Mouse (Mus musculus) heart, postnatal 36 days (tissue): ENCODE measurements around the gene Efna2. TPM values are rescaled to one million over a fixed set of nuclear protein-coding genes. Genes with fewer than 3 reads are reported as not detected.

Experiments
- DNase-seq, 2 experiments: peaks; one replicate each; pipeline ENCODE4 v3.0.0; 2021 to 2022
- intact Hi-C: fragments of 180-260 bp; cut with DNase I; formaldehyde crosslinking; loops from one replicate; pipeline ENCODE4 v1.15.1; 2025
- total RNA-seq, 2 experiments: library from RNA; stranded (reverse); gene quantifications; 2 replicates each; pipeline ENCODE4 v1.2.3; 2021

The Efna2 gene
- total RNA-seq, 2 experiments from 2014 or later, result 0.75 to 1.1 TPM

DNA sequence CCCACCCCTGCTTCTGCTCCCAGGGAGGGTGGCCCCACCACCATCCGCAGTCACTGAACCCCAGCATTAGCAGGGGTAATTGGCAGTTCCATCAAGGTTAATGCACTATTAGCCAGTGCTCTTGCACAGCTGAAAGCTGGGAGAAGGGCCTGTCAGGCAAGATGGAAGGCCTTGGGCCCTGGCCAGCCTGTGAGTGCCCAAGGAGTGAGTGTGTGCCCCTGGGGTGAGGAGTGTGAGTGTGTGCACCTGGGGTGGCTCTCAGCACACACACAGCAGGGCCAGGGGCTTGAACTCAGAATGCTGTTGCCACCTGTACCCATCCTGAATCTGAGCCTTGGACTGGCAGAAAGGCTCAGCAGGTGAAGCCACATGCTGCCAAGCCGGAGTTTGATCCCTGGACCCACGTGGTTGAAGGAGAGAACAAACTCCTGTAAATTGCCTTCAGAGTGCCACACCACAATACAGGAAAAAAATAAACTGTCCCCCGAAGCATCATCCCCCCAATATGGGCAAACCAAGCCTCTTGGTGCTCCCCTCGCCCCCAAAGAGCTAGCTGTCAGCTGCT is 2.9 kb upstream of the Efna2 start:
- intact Hi-C loops, result loop anchor here (5.0 to 10.0 kb wide), 2 partner anchors 171 to 198 kb away; partner anchors contain the start of gene Adamtsl5
- DNase-seq, result no peak

DNA sequence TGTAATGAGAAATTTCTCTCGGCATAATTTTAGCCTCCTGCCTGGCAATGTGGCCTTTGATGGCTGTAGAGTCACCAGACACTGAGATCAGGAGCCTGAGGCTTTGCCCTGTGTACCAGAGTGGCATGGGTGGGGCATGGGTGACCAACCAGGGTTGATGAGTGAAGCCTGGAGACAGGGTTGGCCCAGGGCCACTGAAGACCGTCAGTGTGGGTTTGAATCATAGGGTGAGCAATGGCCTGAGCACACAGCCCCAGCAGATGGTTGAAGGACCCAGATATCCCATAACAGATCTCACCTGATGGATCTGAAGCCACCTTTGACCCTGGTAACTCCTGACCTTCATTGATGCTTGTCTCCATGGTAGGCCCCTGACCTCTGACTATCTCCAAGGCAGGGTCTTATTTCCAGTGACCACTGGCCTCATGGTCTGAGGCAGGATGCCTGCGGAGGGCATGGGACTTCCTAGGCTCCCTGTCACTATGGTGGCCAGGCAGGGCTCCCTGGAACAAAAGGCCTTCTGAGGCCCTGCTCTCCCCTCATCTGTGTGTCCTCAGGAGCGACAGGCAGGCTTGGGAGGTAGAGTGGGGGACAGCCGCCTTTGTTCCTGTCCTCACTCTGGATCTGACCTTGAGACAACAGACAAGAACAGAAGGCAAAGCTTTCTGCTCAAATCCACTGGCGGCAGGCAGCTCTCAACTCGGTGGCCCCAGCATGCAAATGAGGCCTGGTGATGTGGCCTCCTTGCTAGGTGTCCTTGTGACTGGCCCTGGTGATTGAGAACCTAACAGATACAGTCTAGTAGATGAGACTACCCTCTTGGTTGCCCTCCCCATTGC is 1.6 kb upstream of the Efna2 start:
- intact Hi-C loops, result loop anchor here (5.0 to 10.0 kb wide), 2 partner anchors 170 to 197 kb away; partner anchors contain the start of gene Adamtsl5
- no peak for DNase-seq

DNA sequence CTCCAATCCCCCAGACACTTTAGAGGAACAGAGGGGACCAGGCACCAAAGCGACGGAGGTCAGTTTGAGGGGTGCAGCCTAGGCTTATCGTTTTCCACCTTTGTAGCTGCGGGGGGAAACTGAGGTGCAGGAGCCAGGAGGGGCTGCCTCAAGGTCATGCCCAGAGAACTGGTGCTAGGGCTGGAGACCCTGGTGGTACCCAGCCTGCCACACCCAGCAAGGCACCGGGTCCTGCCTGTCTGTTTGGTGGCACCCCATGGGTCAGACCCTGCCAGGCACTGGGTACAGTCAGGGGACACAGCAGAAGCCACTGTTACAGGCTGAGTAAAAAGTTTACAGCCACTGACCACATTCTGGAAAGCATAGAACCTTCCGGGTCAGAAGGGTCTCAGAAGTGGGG is 1.0 kb downstream of the Efna2 start:
- intact Hi-C loops, result no loop called here
- no peak for DNase-seq

DNA sequence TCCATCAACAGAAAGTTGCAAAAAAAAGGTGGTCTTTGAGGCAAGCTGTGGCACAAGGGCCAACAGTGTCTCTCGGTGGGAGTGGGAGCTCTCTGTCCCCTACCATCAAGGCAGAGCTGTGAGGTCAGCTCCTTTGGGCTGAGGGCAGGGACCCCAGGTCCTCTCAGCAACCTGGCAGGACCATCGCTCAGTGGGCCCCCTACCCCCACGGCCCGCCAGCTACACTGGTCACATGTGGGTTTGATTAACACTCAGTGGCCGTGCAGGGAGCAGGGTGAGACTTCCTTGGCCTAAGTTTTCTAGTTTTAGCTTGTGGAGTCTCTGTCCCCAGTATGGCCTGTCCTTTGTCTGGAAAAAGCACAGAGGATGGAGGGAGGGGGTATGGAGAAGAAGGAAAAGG is 1.5 kb downstream of the Efna2 start:
- intact Hi-C loops, result no loop called here

DNA sequence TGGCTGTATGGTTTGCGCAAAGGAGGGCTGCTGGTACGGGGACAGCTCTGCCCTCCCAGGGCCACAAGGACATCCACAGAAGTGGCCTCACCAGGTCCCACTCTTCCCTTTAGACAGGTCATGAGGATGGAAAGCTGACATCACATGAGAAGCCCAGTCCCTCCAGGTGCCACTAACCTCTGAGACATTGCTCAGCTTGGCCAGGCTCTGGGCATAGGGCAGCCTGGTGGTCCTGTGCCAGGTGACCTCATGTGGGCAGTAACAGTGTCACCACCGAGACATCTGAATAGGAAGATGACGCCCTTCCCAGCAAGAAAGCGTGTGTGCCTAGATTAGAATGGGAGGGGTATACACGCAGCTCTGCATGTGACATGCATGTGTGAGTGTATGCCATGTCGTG is 3.3 kb downstream of the Efna2 start:
- intact Hi-C loops, result no loop called here
- DNase-seq, result no peak

More for the DNA sequence above, 1.5 kb downstream of the Efna2 start:
- no peak for DNase-seq

DNA sequence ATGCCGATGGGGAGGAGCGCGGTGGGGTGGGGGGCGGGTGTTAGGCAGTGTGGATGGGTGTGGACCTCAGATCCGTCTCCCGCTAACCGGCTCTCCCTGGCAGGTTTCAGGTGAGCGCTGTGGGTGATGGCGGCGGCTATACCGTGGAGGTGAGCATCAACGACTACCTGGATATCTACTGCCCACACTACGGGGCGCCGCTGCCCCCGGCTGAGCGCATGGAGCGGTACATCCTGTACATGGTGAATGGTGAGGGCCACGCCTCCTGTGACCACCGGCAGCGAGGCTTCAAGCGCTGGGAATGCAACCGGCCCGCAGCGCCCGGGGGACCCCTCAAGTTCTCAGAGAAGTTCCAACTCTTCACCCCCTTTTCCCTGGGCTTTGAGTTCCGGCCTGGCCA is 7.4 kb downstream of the Efna2 start:
- intact Hi-C loops, result no loop called here
- no peak for DNase-seq

DNA sequence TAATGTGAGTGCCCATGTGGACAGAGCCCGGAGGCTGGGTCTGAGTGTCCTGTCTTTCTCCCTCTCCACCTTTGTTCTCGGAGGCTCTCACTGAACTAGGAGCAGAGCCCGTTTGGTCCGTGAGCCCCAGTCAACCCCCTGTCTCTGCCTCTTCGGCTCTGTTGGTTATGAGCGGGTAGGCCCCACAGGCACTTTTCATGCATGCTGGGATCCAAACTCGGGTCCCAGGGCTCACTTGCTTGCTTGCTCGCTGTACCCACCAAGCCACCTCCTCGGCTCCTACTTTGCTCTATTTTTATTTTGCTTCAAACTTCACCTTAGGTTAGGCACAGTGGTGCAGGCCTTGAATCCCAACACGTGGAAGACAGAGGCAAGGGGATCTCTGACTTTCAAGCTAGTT is 8.5 kb downstream of the Efna2 start:
- no peak for DNase-seq
- intact Hi-C loops, result no loop called here

DNA sequence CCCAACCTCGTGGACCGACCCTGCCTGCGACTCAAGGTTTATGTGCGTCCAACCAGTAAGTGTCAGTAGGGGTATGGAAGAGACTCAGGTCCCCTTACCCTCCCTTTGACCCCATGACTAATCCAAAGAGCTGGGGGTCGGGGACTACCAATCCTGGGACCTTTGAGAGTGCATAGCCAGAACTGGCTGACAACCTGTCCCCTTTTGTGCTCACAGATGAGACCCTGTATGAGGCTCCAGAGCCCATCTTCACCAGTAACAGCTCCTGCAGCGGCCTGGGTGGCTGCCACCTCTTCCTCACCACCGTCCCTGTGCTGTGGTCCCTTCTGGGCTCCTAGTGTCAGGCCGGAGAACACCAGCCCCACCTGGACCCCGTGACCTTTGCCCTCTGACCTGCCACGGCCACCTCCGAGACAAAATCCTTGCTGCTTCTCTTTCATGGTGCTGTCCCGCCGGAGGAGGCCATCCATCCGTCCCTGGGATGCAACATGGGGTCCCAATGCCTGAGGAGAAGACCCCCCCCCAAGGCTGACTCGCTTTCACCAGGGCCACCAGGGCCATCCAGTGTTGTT is 9.3 kb downstream of the Efna2 start:
- intact Hi-C loops, result no loop called here
- no peak for DNase-seq

DNA sequence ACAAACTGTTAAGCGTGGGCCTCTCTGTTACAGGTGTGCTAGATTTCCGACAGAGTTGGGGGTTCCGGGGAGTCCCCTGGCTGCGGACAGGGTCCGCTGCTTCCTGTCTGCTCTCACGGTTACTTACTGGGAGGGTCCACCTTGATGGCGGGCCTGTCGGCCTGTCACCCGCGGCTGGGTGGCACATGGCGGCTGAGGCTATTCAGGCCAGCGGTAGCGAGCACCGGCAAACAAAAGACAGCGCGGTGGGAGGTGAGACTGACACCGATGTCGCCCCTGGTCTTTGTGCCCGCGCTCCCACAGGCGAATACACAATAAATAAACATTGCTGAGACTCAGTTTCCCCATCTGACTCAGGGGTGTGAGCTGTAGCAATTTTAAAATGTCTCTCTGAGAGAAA is 10.7 kb downstream of the Efna2 start:
- no peak for DNase-seq
- intact Hi-C loops, result no loop called here

DNA sequence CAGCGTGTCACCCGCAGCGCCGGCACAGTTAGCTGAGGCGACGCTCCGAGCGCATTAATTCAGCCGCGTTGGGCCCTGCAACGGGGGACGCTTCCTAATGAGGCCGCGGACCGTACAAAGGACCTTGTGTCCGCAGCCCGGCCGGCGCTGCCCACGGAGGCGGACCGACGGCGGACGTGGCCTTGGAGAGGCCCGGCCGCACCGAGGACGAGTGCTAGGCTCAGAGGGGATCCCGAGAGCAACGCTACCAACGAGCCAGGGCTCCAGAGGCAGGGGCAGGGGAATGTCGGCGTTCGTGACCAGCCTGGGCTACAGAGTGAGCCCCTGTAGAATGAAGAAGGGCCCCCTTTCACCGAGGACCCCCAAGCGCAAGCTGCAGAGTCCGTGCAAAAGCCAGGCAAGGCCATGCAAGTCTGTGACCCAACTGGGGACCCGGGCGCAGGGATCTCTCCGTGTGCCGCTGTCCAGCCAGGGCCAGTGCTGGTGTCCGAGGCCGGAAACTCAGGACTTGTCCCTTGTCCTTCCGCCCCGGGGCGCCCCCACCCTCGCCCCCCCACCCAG is 11.3 kb downstream of the Efna2 start:
- DNase-seq, result peak in 1 of 2 experiments; percentile 39
- intact Hi-C loops, result no loop called here

DNA sequence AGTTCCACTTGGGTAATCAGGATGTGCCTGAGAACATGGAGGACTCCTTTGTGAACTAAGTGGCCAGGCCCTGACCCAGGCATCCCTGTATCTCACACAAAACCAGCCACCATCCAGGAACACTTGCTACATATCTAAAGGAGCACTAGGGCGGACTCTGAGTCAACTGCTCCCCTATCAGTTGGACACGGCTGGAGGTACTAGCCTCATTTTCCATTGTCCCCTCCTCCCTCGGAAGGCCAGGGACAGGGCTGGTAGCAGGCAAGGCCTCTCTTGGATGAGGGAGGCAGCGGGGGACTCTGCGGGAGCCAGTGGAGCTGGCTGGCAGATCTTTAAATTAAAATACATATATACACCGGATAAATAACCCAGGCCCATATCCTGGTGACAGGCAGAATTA is 14.7 kb downstream of the Efna2 start:
- intact Hi-C loops, result no loop called here
- DNase-seq, result no peak

DNA sequence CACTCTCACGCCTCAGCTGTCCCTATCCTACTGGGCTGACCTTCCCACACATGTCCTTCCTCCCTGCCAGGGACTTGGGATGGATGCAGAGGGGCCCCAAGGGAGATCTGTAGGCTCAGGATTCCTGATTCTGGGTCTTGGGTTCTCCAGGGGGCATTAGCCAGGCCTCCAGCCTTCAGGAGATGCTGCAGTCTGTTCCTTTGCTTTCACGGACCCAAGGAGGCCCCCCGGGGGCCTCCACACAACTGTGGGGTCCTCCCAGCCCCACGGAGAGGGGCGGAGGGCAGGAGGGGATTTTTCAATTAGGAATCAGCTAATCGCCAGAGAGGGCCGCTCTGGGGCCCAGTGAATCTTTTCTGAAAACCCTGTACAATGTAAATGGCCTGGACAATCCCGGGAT is 15.2 kb downstream of the Efna2 start:
- intact Hi-C loops, result no loop called here

DNA sequence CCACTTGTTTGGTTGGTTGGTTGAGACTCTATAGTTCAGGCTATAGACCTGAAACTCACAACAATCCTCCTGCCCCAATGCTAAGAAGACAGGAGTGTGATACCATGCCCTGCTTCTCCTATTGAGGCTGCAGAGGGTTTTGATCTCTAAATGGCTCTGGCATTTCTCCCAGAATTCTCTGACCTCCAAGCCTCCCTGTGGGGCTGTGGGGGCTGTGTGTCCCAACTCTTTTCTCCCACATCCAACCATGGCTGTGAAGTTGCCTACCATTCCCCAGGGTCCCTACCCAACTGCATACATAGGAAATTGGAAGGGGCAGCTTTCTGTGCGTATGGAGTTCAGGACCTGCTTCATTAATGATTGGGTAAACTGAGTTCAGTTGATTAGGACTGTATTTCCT is 16.9 kb downstream of the Efna2 start:
- intact Hi-C loops, result no loop called here
- no peak for DNase-seq

More for the DNA sequence above, 15.2 kb downstream of the Efna2 start:
- no peak for DNase-seq

DNA sequence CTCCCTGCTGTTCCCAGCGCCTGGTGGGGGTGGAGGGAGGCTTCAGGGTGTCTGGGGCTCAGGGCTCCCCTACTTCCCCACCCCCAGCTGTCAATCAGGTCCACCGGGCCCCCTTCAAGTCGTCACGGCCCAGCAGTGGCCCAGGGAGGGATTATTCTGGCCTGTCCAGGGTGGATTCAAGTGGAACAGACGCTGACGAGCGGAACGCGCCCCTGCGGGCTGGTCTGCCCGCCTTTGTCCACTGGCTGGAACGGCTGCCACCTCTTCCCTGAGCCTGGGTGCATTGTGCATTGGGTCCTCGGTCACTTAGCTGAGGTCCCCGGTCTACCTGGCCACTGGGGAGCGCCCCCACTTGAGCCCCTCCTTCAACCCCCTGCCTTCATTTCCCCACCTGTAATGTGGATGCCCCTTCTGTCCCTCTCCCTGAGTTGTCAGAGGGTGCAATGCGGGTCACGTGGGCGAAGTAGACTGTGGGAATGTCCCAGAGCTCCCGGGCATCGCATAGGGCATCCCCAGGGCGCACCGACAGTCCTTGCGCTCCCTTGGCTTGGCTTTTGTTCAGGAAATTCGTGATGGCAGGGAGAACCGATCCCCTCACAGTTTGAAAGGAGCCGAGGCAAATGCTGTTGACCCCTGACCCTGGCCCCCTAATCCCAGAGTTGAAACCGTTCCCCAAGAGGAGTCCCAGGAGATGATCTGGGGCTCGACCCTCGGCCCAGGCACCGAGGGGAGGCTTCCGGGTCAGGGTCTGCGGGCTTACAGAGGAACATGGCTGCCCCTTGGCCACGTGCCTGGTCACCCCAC is 17.7 kb downstream of the Efna2 start:
- DNase-seq, result no peak
- intact Hi-C loops, result no loop called here

DNA sequence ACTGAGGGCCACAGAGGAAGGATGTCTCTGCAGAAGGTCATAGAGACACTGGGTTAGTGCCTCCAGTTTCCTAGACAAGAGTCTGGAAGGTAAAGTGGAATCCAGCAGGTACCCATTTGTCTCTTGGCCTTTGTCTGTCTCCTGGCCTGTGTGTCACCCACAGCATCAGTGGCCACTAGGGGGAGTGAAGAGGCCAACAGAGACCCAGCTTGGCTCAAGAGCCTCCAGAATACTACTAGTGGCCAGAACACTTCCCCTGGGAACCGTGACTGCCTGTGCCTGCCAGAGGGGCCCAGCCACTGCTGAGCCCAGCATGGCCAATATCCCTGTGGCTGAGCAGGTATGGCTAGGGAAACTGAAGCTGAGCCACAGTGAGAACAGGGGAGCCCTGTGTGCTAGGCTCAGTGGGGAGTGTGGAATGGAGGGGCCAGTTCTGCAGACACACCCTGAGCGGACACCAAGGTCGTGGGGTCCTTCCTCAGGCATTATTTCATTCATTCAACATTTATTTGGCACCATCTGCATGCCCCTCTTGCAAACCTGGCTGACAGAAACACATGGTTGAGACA is 20.2 kb downstream of the Efna2 start:
- intact Hi-C loops, result loop anchor here (1.0 to 2.0 kb wide), 2 partner anchors 27 to 46 kb away; partner anchors contain the start of gene Mum1
- peak; percentile 76 to 80 for DNase-seq

DNA sequence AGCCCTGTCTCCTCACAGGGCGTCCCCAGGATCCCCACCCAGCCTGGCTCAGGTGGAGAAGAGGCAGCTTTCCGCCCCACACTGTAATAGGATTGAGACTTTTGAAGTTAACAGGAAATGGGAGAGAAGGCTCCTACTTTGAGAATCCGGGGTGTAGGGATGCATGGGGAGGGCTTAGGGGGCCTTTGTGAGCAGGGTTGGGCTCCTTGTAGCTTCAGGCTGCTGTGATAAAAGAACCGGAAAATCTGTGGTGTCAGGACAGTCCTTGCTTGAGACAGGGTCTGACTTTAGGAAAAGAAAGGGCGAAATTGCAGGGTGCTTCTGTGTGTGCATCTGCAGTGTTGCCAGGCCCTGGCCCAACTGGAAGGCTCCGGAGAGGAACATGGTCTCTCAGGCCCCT is 21.2 kb downstream of the Efna2 start:
- intact Hi-C loops, result no loop called here
- DNase-seq, result no peak

DNA sequence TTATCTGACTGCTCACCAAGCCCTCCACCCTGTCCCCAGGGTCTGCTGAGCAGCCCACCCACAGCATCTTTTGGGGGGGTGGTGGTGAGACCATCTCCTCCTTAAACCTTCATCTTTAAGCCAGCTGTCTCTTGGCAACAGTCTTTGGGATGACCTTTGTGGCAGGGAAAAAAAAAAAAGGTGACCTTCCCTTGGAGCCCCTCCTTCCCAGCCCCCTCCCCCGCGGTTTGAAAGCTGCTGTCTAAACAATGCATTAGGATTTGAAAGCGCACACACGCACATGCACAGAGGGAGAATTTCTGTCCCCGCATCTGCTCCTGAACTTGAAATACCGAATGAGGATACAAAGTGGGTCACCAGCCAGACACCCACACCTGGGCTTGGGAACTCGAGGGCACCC is 24.8 kb downstream of the Efna2 start:
- intact Hi-C loops, result no loop called here
- DNase-seq, result no peak

DNA sequence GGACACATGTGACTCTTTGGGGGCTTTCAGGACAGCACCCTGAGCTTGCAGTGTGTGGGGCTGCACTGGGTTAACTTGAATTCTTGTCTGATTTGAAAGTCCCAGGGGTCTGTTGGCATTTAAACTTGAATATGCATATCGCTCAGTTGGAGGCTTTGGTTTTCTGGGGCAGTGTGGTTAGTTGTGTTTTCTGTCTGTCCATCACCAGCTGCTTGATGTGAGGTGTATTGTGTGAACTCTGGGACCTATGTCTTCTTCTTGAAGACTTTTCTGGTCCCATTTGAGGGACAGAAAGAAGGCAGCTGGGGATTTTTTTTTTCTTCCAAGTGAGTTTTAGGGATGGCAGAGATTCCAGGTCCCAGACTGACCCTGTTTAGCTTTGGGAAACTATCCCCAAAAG is 27.9 kb downstream of the Efna2 start:
- DNase-seq, result no peak
- intact Hi-C loops, result no loop called here

DNA sequence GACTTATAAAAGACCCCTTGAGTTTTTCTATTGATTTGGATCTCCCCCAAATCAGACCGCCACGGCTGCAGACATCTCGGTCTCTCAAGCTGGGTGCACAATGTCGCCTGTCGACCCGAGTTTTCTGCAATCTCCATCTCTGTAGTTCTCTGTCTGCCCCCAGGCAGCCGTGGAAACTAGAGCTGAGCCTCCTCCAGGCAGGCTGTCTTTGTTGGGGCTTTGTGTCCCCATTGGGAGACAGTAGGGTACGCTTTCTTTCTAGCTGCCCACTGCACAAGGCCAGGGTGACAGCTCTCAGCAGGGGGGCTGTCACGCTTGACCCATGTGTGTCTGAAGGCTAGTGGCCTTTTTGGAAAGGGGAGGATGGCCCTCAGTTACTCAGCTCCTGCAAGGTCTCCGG is 28.4 kb downstream of the Efna2 start:
- intact Hi-C loops, result no loop called here
- DNase-seq, result no peak

DNA sequence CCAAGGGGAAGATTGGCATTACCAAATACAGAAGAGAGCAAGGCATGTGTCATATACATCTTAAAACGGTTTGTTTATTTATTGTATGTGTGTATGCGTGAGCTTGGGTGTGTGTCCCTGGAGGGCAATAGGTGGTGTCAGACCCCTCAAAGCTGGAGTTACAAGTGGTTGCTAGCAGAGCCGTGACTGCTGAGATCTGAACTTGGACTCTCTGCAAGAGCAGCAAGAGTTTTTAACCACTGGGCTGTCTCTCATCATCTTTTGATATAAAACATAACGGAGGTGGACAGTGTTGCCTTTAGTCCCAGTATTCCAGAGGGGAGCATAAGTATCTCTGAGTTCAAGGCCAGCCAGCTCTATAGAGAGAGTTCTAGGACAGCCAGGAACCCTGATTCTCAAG is 29.0 kb downstream of the Efna2 start:
- DNase-seq, result no peak
- intact Hi-C loops, result no loop called here
